Mouse (Mus musculus) erythroid progenitor cell, adult 5-6 weeks (primary cell): Measurements from ENCODE around the gene Cpt2. TPM values are rescaled to one million over a fixed set of nuclear protein-coding genes. Genes with fewer than 3 reads are reported as not detected.

Source experiments
- total RNA-seq, 2 experiments: library from RNA; stranded (forward) in 1 of 2; stranded (reverse) in 1 of 2; fragments of 150-400 nt in 1 of 2; fragments of 186-747, 209-891 nt in 1 of 2; gene quantifications; 2 replicates each; pipeline versions ENCODE4 v1.2.3 to v1.2.4; 2015 to 2017; ENCODE audit warnings: low replicate concordance in 2 of 2

Cpt2 gene
- total RNA-seq, 2 experiments from 2014 or later: 6.3 to 19.1 TPM

Other genes with a start within 250 kb of the Cpt2 start
- not detected in 2 replicates for gene Dmrtb1, start 239.4 kb downstream of the Cpt2 start, total RNA-seq (2015; ENCODE audit: low replicate concordance)
- gene Dmrtb1, start 239.4 kb downstream of the Cpt2 start, total RNA-seq (2017; ENCODE audit: low replicate concordance): not detected in 2 replicates
- 2.9 and 5.8 TPM in 2 replicates for gene Lrp8, start 121.3 kb downstream of the Cpt2 start, total RNA-seq (2015; ENCODE audit: low replicate concordance)
- 3.7 and 8.5 TPM in 2 replicates for gene Lrp8, start 121.3 kb downstream of the Cpt2 start, total RNA-seq (2017; ENCODE audit: low replicate concordance)
- 67.8 and 71.7 TPM in 2 replicates for gene Magoh, start 43.9 kb downstream of the Cpt2 start, total RNA-seq (2015; ENCODE audit: low replicate concordance)
- gene Magoh, start 43.9 kb downstream of the Cpt2 start, total RNA-seq (2017; ENCODE audit: low replicate concordance): 51.1 and 55.3 TPM in 2 replicates
- 17.7 and 19.3 TPM in 2 replicates for gene 0610037L13Rik, start 33.8 kb downstream of the Cpt2 start, total RNA-seq (2015; ENCODE audit: low replicate concordance)
- 3.9 and 10.7 TPM in 2 replicates for gene 0610037L13Rik, start 33.8 kb downstream of the Cpt2 start, total RNA-seq (2017; ENCODE audit: low replicate concordance)
- not detected in 2 replicates for gene Slc1a7, start 44.7 kb upstream of the Cpt2 start, total RNA-seq (2015; ENCODE audit: low replicate concordance)
- gene Slc1a7, start 44.7 kb upstream of the Cpt2 start, total RNA-seq (2017; ENCODE audit: low replicate concordance): not detected in 2 replicates
- not detected in 2 replicates for gene Podn, start 172.8 kb upstream of the Cpt2 start, total RNA-seq (2015; ENCODE audit: low replicate concordance)
- gene Podn, start 172.8 kb upstream of the Cpt2 start, total RNA-seq (2017; ENCODE audit: low replicate concordance): 0.13 TPM in 1 of 2 replicates, not detected in the other
- 71.3 and 122 TPM in 2 replicates for gene Scp2, start 221.4 kb upstream of the Cpt2 start, total RNA-seq (2015; ENCODE audit: low replicate concordance)
- gene Scp2, start 221.4 kb upstream of the Cpt2 start, total RNA-seq (2017; ENCODE audit: low replicate concordance): 52.6 and 102 TPM in 2 replicates
- gene Echdc2, start 241.8 kb upstream of the Cpt2 start, total RNA-seq (2015; ENCODE audit: low replicate concordance): 6.7 TPM in 1 of 2 replicates, not detected in the other
- not detected in 2 replicates for gene Echdc2, start 241.8 kb upstream of the Cpt2 start, total RNA-seq (2017; ENCODE audit: low replicate concordance)